Mouse (Mus musculus) limb, embryonic 11.5 days (tissue): Measurements from ENCODE around the gene Sdr39u1. TPM values are rescaled to one million over a fixed set of nuclear protein-coding genes. Genes with fewer than 3 reads are reported as not detected.

Experiments
- ATAC-seq: fragments of 200-750 bp; cut with Nextera tagmentation; 2 replicates; pipeline ENCODE4 v1.8.0; 2017; ENCODE audit warnings: low read depth; ENCODE audit not compliant: insufficient number of reproducible peaks, low FRiP score, low TSS enrichment
- DNase-seq: peaks from one replicate; pipeline ENCODE4 v3.0.0-alpha.2; 2015; ENCODE audit warnings: low spot score
- H3K27ac ChIP-seq: fragments of 300-500 bp; sonication (generic); replicated peaks from 2 replicates; pipeline ENCODE4 v1.5.1; 2014; ENCODE audit warnings: low read depth, mild to moderate bottlenecking, low read length
- H3K27me3 ChIP-seq: fragments of 300-500 bp; sonication (generic); 2 replicates; pipeline ENCODE4 v1.6.1; 2014; ENCODE audit warnings: mild to moderate bottlenecking, low read length, mixed read lengths; ENCODE audit not compliant: control insufficient read depth, insufficient read depth
- H3K36me3 ChIP-seq: fragments of 300-500 bp; sonication (generic); 2 replicates; pipeline ENCODE4 v1.6.1; 2014; ENCODE audit warnings: mild to moderate bottlenecking, low read length, moderate library complexity, mixed read lengths; ENCODE audit not compliant: control insufficient read depth, insufficient read depth
- H3K4me1 ChIP-seq: fragments of 300-500 bp; sonication (generic); 2 replicates; pipeline ENCODE4 v1.6.1; 2014; ENCODE audit warnings: low read length, mixed read lengths; ENCODE audit not compliant: control insufficient read depth, insufficient read depth
- H3K4me2 ChIP-seq: fragments of 300-500 bp; sonication (generic); 2 replicates; pipeline ENCODE4 v1.6.1; 2014; ENCODE audit warnings: low read depth, mild to moderate bottlenecking, moderate library complexity; ENCODE audit not compliant: severe bottlenecking
- H3K4me3 ChIP-seq: fragments of 300-500 bp; sonication (generic); 2 replicates; pipeline ENCODE4 v1.5.1; 2014; ENCODE audit warnings: low read depth, low read length
- H3K9ac ChIP-seq: fragments of 300-500 bp; sonication (generic); 2 replicates; pipeline ENCODE4 v1.6.1; 2014; ENCODE audit warnings: mild to moderate bottlenecking, low read length
- H3K9me3 ChIP-seq: fragments of 300-500 bp; sonication (generic); 2 replicates; pipeline ENCODE4 v1.6.1; 2016; ENCODE audit warnings: low read length; ENCODE audit not compliant: control insufficient read depth
- WGBS: fragments of 180-500 bp; shearing (Covaris S2); extraction: QIAGEN DNeasy Blood & Tissue Kit; methylation state at CpG from one replicate; pipeline ENCODE4 v1.1.7; 2014; 5-methylcytosine and 5-hydroxymethylcytosine counted together
- polyA plus RNA-seq: library from polyadenylated mRNA; unstranded; fragments of >200 nt; fragmentation: Nextera tagmentation; extraction: Ambion mirVana; gene quantifications from 2 replicates; pipeline ENCODE4 v1.2.1, GENCODE M21; 2014

Sdr39u1 gene
- polyA plus RNA-seq, 1 experiment from 2014 or later, result 67.2 TPM

DNA sequence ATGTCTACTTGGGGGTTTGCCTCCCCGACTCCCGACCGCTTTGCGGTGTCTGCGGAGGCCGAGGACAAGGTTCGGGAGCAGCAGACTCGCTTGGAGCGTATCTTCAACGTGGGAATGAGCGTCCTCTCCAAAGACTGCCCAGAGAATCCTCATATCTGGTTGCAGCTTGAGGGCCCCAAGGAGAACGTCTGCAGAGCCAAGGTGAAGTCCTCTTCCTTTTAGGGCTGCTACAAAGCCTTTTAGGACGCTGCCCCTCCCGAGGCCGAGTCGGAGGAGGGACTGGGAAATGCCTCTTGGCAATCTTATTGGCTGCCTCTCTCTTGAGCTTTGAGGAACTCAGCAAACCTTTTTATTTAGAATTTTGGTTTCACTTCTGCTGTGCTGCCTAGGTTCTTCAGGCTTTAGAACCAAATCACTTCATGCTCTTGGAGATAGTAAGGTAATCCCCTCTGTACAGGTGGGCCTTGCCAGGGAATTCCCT is 14.3 kb downstream of the Sdr39u1 start:
- Histone ChIP-seq H3K9ac (peak overlapping the region; percentile 90), H3K27ac (no peak overlapping the region), H3K9me3 (no peaks in the 10 kb centered on the region), H3K4me2 (peak overlapping the region; percentile 85), H3K4me3 (peak overlapping the region; percentile 85), H3K27me3 (no peaks in the 10 kb centered on the region), H3K36me3 (peaks cover 26% of the 10 kb centered on the region), H3K4me1 (peaks cover 20% of the 10 kb centered on the region)
- DNase-seq, result no peak
- 8% methylated on average over 16 of the region's 16 CpGs for WGBS
- no peak for ATAC-seq

DNA sequence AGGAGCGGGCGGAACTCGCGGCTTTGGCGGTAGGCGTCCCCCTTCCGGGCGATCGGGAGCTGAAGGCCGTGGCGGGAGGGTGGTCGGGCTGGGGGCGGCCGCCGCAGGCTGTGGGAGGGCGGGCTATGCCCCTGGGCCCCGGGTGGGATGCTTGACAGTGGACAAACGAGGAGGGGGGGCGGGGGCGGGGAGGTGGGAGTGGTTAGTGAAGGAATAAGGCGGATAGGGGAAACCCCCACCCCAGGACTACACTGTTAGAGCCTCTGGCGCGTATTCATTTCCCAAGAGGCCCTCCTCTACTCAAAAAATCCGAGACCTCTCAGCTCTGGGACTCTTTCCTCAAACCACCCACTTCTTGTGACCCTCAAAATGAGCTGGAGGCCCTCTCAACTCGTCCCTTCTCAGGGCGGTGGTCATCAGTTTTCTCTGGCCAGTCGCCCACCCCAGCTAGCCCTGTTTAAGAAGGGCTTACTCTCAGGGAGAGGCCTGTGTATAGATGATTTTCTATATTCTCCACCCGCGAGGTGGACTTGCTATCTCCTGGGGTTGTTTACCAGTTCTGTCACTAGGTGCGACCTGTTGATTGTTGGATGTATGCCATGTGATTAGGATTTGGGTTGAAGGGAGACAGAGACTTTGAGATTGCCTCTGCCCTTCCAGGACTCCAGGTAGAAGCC is 14.8 kb downstream of the Sdr39u1 start:
- H3K27ac ChIP-seq, result peak overlapping the region; percentile 90
- DNase-seq (no peak), ATAC-seq (peak; percentile 60)
- peak overlapping the region; percentile 85 for H3K4me2 ChIP-seq
- peak overlapping the region; percentile 85 for H3K4me3 ChIP-seq
- no peaks in the 10 kb centered on the region for H3K9me3 ChIP-seq
- 3% methylated on average over 11 of the region's 30 CpGs for WGBS
- peaks cover 20% of the 10 kb centered on the region for H3K4me1 ChIP-seq
- no peaks in the 10 kb centered on the region for H3K27me3 ChIP-seq
- H3K9ac ChIP-seq, result peak overlapping the region; percentile 90
- H3K36me3 ChIP-seq, result peaks cover 26% of the 10 kb centered on the region

DNA sequence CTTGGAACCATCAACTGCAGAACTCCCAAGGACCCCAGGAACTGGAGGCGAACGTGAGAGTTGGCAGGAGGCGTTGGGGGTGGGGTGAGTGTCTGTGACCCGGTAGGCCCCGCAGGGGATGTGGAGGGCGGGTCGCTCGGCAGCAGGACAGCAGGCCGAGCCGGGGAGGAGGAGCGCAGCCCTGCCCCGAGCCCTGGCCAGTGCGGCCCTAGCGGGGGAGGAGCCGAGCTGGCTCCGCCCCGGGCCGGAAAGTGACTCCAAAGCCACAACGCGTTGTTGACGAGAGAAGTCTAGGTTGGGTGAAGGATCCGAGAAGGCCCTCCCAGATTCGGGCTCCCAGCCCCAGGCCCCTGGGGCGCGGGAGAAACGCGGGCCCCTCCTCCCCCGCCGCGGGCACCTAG is 15.4 kb downstream of the Sdr39u1 start, which contains the start of gene Khnyn:
Khnyn (plus strand) TSS at position 235 of the 401 bp plus-strand sequence.
- H3K4me3 ChIP-seq, result peak within 1 kb of the TSS; percentile 85
- peaks cover 20% of the 10 kb centered on the region for H3K4me1 ChIP-seq
- peak within 1 kb of the TSS; percentile 90 for H3K27ac ChIP-seq
- H3K4me2 ChIP-seq, result peak within 1 kb of the TSS; percentile 85
- peak; percentile 91 for DNase-seq
- peak; percentile 93 for ATAC-seq
- peak within 1 kb of the TSS; percentile 90 for H3K9ac ChIP-seq
- H3K36me3 ChIP-seq, result peaks cover 25% of the 10 kb centered on the region
- H3K9me3 ChIP-seq, result no peaks in the 10 kb centered on the region
- H3K27me3 ChIP-seq, result no peaks in the 10 kb centered on the region
- WGBS, result 0% methylated on average over 27 of the region's 30 CpGs

DNA sequence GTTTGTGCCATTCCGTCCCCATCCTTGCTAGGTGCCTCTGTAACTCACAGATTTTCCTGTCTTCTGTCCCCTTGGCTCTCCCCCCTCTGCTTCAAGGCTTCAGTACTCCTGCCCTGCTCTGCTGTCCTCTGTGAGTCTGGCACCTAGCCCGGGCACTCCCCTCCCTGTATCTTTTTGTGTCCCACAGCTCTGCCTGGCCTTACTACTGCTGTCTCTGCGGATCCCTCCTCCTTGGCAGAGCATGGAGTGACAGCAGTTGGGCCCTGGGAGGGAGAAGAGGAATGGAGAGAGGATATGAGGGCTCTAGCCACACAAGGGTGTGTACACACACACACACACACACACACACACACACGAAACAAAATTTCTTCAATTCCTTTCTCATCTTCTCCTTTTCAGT is 15.9 kb downstream of the Sdr39u1 start, which contains the start of gene Cbln3:
Cbln3 (minus strand) TSS at position 227 of the 400 bp plus-strand sequence.
- Histone ChIP-seq H3K9me3 (no peaks in the 10 kb centered on the region), H3K36me3 (peaks cover 19% of the 10 kb centered on the region), H3K27ac (peak within 1 kb of the TSS; percentile 90), H3K4me3 (peak within 1 kb of the TSS; percentile 85), H3K4me1 (peaks cover 20% of the 10 kb centered on the region), H3K27me3 (no peaks in the 10 kb centered on the region), H3K9ac (peak within 1 kb of the TSS; percentile 90), H3K4me2 (peak within 1 kb of the TSS; percentile 85)
- ATAC-seq, result 0 out of 2 replicates have a peak, but pooled peaks have one; percentile 1
- 33% methylated on average over 4 of the region's 4 CpGs for WGBS
- no peak for DNase-seq

DNA sequence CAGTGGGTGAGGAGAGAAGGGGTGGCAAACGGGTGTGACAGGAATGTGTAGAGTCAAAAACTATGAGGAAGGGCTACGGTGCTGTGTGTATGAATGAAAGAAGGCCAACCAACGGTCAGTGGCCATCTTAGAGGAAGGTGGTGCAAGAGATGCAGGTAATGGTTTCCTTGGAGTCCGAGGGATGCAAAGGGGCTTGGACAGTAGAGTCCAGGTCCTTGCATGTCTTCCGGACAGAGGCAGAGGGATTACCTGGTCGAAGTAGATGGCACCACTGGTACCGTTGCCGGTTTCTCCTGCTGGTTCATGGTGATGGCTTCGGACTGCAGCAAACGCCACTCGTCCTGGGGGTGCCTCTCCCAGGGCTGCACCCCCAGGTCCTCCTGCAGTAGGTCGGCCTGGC is 16.4 kb downstream of the Sdr39u1 start:
- 90% methylated on average over 12 of the region's 12 CpGs for WGBS
- DNase-seq (no peak), ATAC-seq (no peak)
- Histone ChIP-seq H3K27ac (peak overlapping the region; percentile 90), H3K4me1 (peaks cover 21% of the 10 kb centered on the region), H3K9ac (peak overlapping the region; percentile 22; the same call in 1 of the 2 replicates), H3K4me2 (no peak overlapping the region), H3K27me3 (no peaks in the 10 kb centered on the region), H3K4me3 (no peak overlapping the region), H3K9me3 (no peaks in the 10 kb centered on the region), H3K36me3 (peaks cover 16% of the 10 kb centered on the region)

GRCm38 (mm10) chr14:55883149-55883661 is 16.9 kb downstream of the Sdr39u1 start:
- H3K9me3 ChIP-seq, result no peaks in the 10 kb centered on the region
- DNase-seq (no peak), ATAC-seq (no peak)
- no peak overlapping the region for H3K4me3 ChIP-seq
- no peak overlapping the region for H3K9ac ChIP-seq
- no peak overlapping the region for H3K27ac ChIP-seq
- no peaks in the 10 kb centered on the region for H3K27me3 ChIP-seq
- H3K4me2 ChIP-seq, result no peak overlapping the region
- 91% methylated on average over 13 of the region's 13 CpGs for WGBS
- H3K36me3 ChIP-seq, result peaks cover 12% of the 10 kb centered on the region
- H3K4me1 ChIP-seq, result peaks cover 23% of the 10 kb centered on the region

GRCm38 (mm10) chr14:55882171-55882641 is 17.9 kb downstream of the Sdr39u1 start:
- peaks cover 9% of the 10 kb centered on the region for H3K36me3 ChIP-seq
- no peak overlapping the region for H3K4me3 ChIP-seq
- ATAC-seq, result no peak
- H3K9me3 ChIP-seq, result no peaks in the 10 kb centered on the region
- WGBS, result 56% methylated on average over 6 of the region's 6 CpGs
- no peak overlapping the region for H3K27ac ChIP-seq
- DNase-seq, result peak; percentile 19
- no peaks in the 10 kb centered on the region for H3K27me3 ChIP-seq
- H3K9ac ChIP-seq, result no peak overlapping the region
- no peak overlapping the region for H3K4me2 ChIP-seq
- peaks cover 31% of the 10 kb centered on the region for H3K4me1 ChIP-seq

GRCm38 (mm10) chr14:55880982-55881381 is 19.1 kb downstream of the Sdr39u1 start:
- Histone ChIP-seq H3K27ac (no peak overlapping the region), H3K4me3 (no peak overlapping the region), H3K4me2 (no peak overlapping the region), H3K9ac (no peak overlapping the region), H3K4me1 (peaks cover 28% of the 10 kb centered on the region), H3K9me3 (no peaks in the 10 kb centered on the region), H3K36me3 (no peaks in the 10 kb centered on the region), H3K27me3 (no peaks in the 10 kb centered on the region)
- 93% methylated on average over 8 of the region's 8 CpGs for WGBS
- no peak for DNase-seq
- ATAC-seq, result no peak
